Mouse (Mus musculus) c-Kit-positive CD71-positive TER-119-negative erythroid progenitor cells, embryonic 14.5 days (primary cell): ENCODE measurements around the gene Ndufa10.

Experiments
- DNase-seq: peaks from one replicate; pipeline ENCODE4 v3.0.0-alpha.2; 2013; ENCODE audit warnings: low read depth

The Ndufa10 gene

DNA sequence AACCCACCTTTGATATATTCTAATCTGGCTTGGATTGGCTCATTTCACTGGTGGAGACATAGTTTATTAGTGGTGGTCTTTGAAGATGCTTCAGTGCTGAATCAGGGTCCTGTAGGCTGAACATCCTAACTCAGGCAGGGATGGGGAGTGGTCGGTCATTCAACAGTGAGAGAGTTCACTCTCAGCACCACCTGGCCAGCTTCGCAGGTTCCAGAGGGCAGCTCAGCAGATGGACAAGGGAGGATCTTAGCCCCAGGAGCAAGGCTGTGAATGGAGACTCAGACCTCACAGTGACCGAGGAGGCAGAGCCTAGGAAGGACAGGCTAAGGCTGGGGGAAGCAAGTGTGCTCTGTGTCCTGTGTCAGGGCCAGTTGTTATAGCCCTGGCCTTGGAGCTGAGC lies 42.2 kb downstream of the Ndufa10 start:
- no peak for DNase-seq

GRCm38 (mm10) chr1:92430991-92431390 lies 42.7 kb downstream of the Ndufa10 start:
- DNase-seq, result no peak

- no peak for DNase-seq
Measured at GRCm38 (mm10) chr1:92424714-92425113, 48.9 kb downstream of the Ndufa10 start.

- no peak for DNase-seq
Measured at GRCm38 (mm10) chr1:92405131-92405530, 68.5 kb downstream of the Ndufa10 start.

DNA sequence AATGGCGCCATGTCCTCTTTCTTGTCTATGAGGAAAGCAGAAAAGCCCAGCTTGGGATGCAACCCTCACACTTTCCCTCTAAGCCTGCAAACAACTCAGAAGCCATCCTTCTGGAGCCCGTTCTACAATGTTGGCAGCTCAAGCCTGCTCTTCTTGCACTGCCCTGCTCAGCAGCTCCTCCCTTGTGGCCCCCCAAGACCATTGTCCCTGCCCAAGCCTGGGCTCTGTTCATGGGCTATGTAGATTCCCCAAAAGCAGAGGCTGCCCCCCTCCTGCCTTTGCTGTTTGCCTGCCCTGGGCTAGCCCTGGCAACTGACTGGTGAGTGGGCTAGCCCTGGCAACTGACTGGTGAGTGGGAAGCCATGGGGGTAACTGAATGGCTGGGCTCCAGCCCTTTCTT lies 73.1 kb downstream of the Ndufa10 start:
- DNase-seq, result no peak

- no peak for DNase-seq
Measured at GRCm38 (mm10) chr1:92398601-92399000, 75.1 kb downstream of the Ndufa10 start.

GRCm38 (mm10) chr1:92397511-92398051 lies 76.1 kb downstream of the Ndufa10 start:
- DNase-seq, result no peak

DNA sequence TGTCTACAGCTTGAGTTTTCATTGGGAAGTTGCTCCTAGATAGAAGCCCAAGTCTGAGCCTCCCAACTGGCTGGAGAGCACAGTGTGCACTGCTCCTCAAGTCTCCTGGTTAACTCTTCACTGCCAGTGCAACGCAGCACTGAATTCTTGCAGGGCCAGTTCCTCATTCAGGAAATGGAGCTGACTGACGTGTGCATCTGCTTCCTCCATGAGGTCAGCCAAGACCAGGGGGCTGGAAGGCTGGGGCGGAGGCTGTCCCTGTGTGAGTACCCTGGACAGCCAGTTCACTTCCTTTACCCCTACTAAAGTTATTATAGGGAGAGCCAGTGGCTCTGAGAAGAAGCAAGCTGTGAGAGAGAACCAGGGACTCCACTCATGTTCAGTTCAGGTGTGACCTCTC lies 79.4 kb downstream of the Ndufa10 start:
- DNase-seq, result no peak

DNA sequence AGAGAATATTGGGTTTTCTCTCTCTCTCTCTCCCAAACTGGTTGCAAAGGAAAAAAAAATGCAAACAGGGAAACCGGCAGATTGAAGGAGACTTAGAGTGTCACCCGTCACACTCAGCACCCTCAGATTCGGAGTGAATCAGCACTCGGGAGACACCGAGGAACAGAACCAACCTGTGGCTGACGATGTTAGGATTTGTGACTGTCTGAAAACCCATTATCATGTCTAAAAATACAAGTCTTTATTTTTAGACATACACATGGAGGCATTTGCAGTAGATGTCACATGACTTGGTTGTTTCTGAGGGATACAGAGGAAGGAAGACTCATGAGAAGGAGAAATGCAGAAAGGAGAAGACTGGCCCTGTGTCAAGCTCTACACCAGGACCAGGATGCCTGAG lies 80.5 kb downstream of the Ndufa10 start:
- DNase-seq, result no peak
